Mouse (Mus musculus): Measurements from ENCODE around the gene Frmd4a. TPM values are rescaled to one million over a fixed set of nuclear protein-coding genes. Genes with fewer than 3 reads are reported as not detected.

Gene Frmd4a
- polyA plus RNA-seq, 1 experiment from 2014 or later = 24.2 TPM

- no peaks in the 10 kb centered on the region for H3K79me2 ChIP-seq (ENCODE audit: inconsistent target)
- no peak overlapping the region for H3K27ac ChIP-seq
- WGBS (ENCODE audit: missing documents) = 93% methylated on average over 7 of the region's 7 CpGs
- H3K4me3 ChIP-seq (ENCODE audit: inconsistent target) = no peak overlapping the region
- H3K36me3 ChIP-seq (ENCODE audit: inconsistent target) = no peaks in the 10 kb centered on the region
These were observed 191.7 kb downstream of the Frmd4a start for GRCm38 (mm10) chr2:4209234-4209633.

GRCm38 (mm10) chr2:4222497-4222828 is 204.9 kb downstream of the Frmd4a start:
- Histone ChIP-seq H3K36me3 (ENCODE audit: inconsistent target) (no peaks in the 10 kb centered on the region), H3K79me2 (ENCODE audit: inconsistent target) (no peaks in the 10 kb centered on the region), H3K4me3 (ENCODE audit: inconsistent target) (no peak overlapping the region), H3K27ac (no peak overlapping the region)
- 8% methylated on average over 1 of the region's 1 CpGs for WGBS (ENCODE audit: missing documents)

DNA sequence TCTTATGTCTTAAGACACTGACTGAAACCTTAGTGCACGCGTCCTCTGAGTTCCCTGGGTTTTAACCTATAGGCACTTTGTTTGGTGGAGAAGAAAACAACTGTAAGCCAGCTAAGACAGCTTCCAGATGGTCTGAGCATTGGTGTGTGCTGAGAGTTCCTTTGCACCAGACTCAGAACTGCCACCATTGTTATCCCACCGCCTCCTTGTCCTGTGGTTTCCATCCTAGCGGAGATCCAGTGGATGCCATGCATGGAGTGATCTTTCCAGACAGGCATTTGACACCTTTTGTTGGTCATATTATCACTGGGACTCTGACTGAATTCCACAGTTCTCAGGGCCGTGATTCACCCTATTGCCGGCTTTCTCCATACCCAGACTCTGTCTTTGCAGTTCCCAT is 205.8 kb downstream of the Frmd4a start:
- no peak overlapping the region for H3K27ac ChIP-seq
- H3K4me3 ChIP-seq (ENCODE audit: inconsistent target) = no peak overlapping the region
- WGBS (ENCODE audit: missing documents) = 96% methylated on average over 6 of the region's 6 CpGs
- no peaks in the 10 kb centered on the region for H3K79me2 ChIP-seq (ENCODE audit: inconsistent target)
- no peaks in the 10 kb centered on the region for H3K36me3 ChIP-seq (ENCODE audit: inconsistent target)

- Histone ChIP-seq H3K27ac (no peak overlapping the region), H3K4me3 (ENCODE audit: inconsistent target) (no peak overlapping the region), H3K36me3 (ENCODE audit: inconsistent target) (no peaks in the 10 kb centered on the region), H3K79me2 (ENCODE audit: inconsistent target) (no peaks in the 10 kb centered on the region)
- 90% methylated on average over 7 of the region's 7 CpGs for WGBS (ENCODE audit: missing documents)
These were observed 209.5 kb downstream of the Frmd4a start for GRCm38 (mm10) chr2:4226941-4227558.

DNA sequence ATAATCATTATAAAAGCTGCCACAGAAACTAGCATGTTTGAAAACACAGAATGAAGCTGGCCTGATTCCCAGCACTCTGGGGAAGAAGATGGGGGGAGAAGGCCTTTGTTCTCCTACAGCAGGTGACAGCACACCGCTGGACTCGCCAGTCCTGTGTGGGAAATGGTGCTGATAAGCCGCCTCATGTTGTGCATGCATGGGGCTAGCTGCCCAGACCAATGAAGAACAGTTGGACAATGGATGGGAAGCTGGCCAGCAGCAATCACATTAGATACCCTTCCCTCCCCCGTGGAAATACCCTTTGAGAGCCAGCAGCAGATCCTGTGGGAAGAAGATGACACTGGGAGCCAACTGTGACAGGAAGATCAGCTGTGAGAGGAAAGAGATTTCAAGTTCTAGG is 210.0 kb downstream of the Frmd4a start:
- Histone ChIP-seq H3K27ac (no peak overlapping the region), H3K4me3 (ENCODE audit: inconsistent target) (no peak overlapping the region), H3K79me2 (ENCODE audit: inconsistent target) (no peaks in the 10 kb centered on the region), H3K36me3 (ENCODE audit: inconsistent target) (no peaks in the 10 kb centered on the region)
- 79% methylated on average over 4 of the region's 4 CpGs for WGBS (ENCODE audit: missing documents)

- 53% methylated on average over 3 of the region's 3 CpGs for WGBS (ENCODE audit: missing documents)
- no peak overlapping the region for H3K27ac ChIP-seq
- H3K79me2 ChIP-seq (ENCODE audit: inconsistent target) = no peaks in the 10 kb centered on the region
- no peak overlapping the region for H3K4me3 ChIP-seq (ENCODE audit: inconsistent target)
- no peaks in the 10 kb centered on the region for H3K36me3 ChIP-seq (ENCODE audit: inconsistent target)
These were observed 211.0 kb downstream of the Frmd4a start for GRCm38 (mm10) chr2:4228510-4228909.

- Histone ChIP-seq H3K27ac (no peak overlapping the region), H3K4me3 (ENCODE audit: inconsistent target) (no peak overlapping the region), H3K79me2 (ENCODE audit: inconsistent target) (no peaks in the 10 kb centered on the region), H3K36me3 (ENCODE audit: inconsistent target) (no peaks in the 10 kb centered on the region)
- WGBS (ENCODE audit: missing documents) = 29% methylated on average over 3 of the region's 3 CpGs
These were observed 214.8 kb downstream of the Frmd4a start for GRCm38 (mm10) chr2:4232335-4232734.

GRCm38 (mm10) chr2:4232761-4233322 is 215.3 kb downstream of the Frmd4a start:
- no peak overlapping the region for H3K27ac ChIP-seq
- WGBS (ENCODE audit: missing documents) = 37% methylated on average over 10 of the region's 10 CpGs
- H3K4me3 ChIP-seq (ENCODE audit: inconsistent target) = no peak overlapping the region
- no peaks in the 10 kb centered on the region for H3K79me2 ChIP-seq (ENCODE audit: inconsistent target)
- no peaks in the 10 kb centered on the region for H3K36me3 ChIP-seq (ENCODE audit: inconsistent target)

DNA sequence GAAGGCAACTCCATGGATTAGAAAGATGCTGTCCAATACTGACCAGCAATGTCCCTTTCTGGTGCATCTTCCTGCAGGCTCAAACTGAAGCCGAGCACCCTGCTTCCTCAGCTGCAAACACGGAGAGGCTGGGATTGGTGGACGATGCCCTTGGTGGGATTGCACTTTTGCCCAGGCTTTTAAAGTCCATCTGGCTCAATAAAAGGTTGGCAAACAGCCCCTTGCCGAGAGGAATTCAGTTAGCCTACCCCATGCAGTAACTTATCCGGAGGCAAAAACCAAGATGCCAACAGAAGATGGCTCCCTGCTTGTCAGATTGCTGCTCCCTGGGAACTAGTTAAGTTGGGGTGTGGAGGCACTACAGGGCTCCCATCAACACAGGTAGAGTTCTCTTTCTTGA is 220.2 kb downstream of the Frmd4a start:
- Histone ChIP-seq H3K27ac (no peak overlapping the region), H3K36me3 (ENCODE audit: inconsistent target) (no peaks in the 10 kb centered on the region), H3K79me2 (ENCODE audit: inconsistent target) (no peaks in the 10 kb centered on the region), H3K4me3 (ENCODE audit: inconsistent target) (no peak overlapping the region)
- WGBS (ENCODE audit: missing documents) = 97% methylated on average over 5 of the region's 5 CpGs

- Histone ChIP-seq H3K27ac (no peak overlapping the region), H3K79me2 (ENCODE audit: inconsistent target) (no peaks in the 10 kb centered on the region), H3K36me3 (ENCODE audit: inconsistent target) (no peaks in the 10 kb centered on the region), H3K4me3 (ENCODE audit: inconsistent target) (no peak overlapping the region)
- 73% methylated on average over 6 of the region's 6 CpGs for WGBS (ENCODE audit: missing documents)
These were observed 232.2 kb downstream of the Frmd4a start for GRCm38 (mm10) chr2:4249723-4250122.

- no peak overlapping the region for H3K27ac ChIP-seq
- H3K4me3 ChIP-seq (ENCODE audit: inconsistent target) = no peak overlapping the region
- H3K36me3 ChIP-seq (ENCODE audit: inconsistent target) = no peaks in the 10 kb centered on the region
- WGBS (ENCODE audit: missing documents) = 72% methylated on average over 9 of the region's 9 CpGs
- no peaks in the 10 kb centered on the region for H3K79me2 ChIP-seq (ENCODE audit: inconsistent target)
These were observed 235.2 kb downstream of the Frmd4a start for GRCm38 (mm10) chr2:4252541-4253291.

- no peaks in the 10 kb centered on the region for H3K36me3 ChIP-seq (ENCODE audit: inconsistent target)
- no peak overlapping the region for H3K27ac ChIP-seq
- no peaks in the 10 kb centered on the region for H3K79me2 ChIP-seq (ENCODE audit: inconsistent target)
- WGBS (ENCODE audit: missing documents) = 63% methylated on average over 4 of the region's 4 CpGs
- no peak overlapping the region for H3K4me3 ChIP-seq (ENCODE audit: inconsistent target)
These were observed 235.8 kb downstream of the Frmd4a start for GRCm38 (mm10) chr2:4253348-4253747.

DNA sequence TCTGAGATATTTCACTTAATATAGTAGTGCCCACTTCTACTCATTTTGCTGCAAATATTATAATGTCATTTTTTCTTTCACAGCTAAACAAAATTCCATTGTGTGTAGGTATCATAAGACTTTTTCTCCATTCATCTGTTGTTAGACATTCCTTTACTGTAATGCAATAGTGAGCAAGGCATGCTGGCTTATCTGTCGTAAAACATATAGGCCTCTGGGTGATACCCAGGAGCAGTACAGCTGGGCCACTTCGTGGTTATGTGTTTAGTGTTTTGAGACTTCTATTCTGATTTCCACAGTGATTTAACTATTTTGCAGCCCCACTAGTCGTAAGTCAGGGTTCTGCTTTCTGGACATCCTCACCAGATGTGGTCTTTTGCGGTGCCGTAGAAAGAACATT is 236.6 kb downstream of the Frmd4a start:
- Histone ChIP-seq H3K27ac (no peak overlapping the region), H3K79me2 (ENCODE audit: inconsistent target) (no peaks in the 10 kb centered on the region), H3K4me3 (ENCODE audit: inconsistent target) (no peak overlapping the region), H3K36me3 (ENCODE audit: inconsistent target) (no peaks in the 10 kb centered on the region)
- 82% methylated on average over 5 of the region's 5 CpGs for WGBS (ENCODE audit: missing documents)

DNA sequence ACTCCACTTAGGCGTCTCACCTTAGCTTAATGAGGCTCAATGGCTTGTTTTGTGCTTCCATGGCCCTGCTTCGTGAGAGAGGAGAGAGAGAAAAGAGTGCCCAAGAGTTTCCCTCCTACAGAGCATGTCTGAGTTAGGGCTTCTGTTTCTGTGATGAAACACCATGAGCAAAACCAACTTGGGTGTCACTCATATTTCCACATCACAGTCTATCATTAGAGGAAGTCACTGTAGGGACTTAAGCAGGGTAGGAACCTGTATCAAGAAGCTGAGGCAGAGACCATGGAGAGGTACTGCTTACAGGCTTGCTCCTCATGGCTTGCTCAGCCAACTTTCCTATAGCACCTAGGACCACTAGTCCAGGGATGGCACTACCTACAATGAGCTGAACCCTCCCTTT is 238.7 kb downstream of the Frmd4a start:
- H3K36me3 ChIP-seq (ENCODE audit: inconsistent target) = no peaks in the 10 kb centered on the region
- H3K4me3 ChIP-seq (ENCODE audit: inconsistent target) = no peak overlapping the region
- no peak overlapping the region for H3K27ac ChIP-seq
- 79% methylated on average over 2 of the region's 2 CpGs for WGBS (ENCODE audit: missing documents)
- no peaks in the 10 kb centered on the region for H3K79me2 ChIP-seq (ENCODE audit: inconsistent target)

DNA sequence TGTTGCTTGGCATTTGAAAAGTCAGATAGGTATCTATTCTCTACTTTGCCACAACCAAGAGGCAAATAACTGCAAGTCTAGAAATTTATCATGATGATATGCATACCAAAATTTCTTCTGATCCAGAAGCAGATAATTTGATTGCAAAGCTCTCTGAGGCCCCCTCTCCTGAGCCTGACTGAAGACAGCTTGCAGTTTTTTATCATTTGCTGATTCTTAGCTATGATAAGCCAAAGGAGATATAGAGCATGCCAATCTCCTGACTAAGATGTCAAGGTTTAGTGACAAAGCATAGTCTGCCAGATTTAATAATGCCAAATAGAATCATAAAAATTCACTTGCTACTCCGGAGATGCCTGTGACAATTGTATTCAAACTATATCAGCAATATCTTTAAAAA is 240.1 kb downstream of the Frmd4a start:
- H3K79me2 ChIP-seq (ENCODE audit: inconsistent target) = no peaks in the 10 kb centered on the region
- H3K27ac ChIP-seq = no peak overlapping the region
- H3K4me3 ChIP-seq (ENCODE audit: inconsistent target) = no peak overlapping the region
- 100% methylated on average over 1 of the region's 1 CpGs for WGBS (ENCODE audit: missing documents)
- H3K36me3 ChIP-seq (ENCODE audit: inconsistent target) = no peaks in the 10 kb centered on the region
